Mouse (Mus musculus): Measurements from ENCODE around the gene Ahnak.

DNA sequence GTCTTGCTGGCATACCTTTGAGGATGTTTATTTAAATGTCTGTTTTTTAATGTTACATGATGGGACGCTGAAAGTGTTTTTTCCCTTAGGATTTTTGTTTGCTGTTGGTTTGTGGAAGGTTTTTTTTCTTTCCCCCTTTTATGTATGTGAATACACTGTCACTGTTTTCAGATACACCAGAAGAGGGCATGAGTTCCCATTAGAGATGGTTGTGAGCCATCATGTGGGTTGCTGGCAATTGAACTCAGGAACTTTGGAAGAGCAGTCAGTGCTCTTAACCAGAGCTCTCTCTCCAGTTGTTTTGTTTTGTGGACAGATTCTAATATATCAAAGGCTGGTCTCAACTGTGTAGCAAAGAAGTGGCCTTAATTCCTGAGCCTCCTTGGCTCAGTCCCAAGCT is 14.4 kb upstream of the Ahnak start:
- TF ChIP-seq POLR2A (IDR thresholded peaks at IDR 0.05; ENCODE audit: insufficient read depth, low read depth, low read length) (no peak), CTCF (IDR thresholded peaks at IDR 0.05) (peak; percentile 27), EP300 (IDR thresholded peaks at IDR 0.05; ENCODE audit: insufficient read depth, low read depth, low read length) (no peak)

Measured in heart, adult 2 months (tissue).